Mouse (Mus musculus) lung, postnatal 36 days (tissue): ENCODE measurements at regions not wholly inside any gene's neighbourhood (a gene's known extent, or its start where the extent isn't known, plus 50 kb on each side); places are given as distances from the start of the nearest gene placed in this dataset.

Source experiments
- DNase-seq: peaks from one replicate; pipeline ENCODE4 v3.0.0; 2022; ENCODE audit warnings: mixed read lengths

GRCm38 (mm10) chr3:6675354-6675753 lies 55.1 kb upstream of the 1700008P02Rik start:
- DNase-seq = no peak
